Mouse (Mus musculus): ENCODE measurements at regions not wholly inside any gene's neighbourhood (a gene's known extent, or its start where the extent isn't known, plus 50 kb on each side); places are given as distances from the start of the nearest gene placed in this dataset.

DNA sequence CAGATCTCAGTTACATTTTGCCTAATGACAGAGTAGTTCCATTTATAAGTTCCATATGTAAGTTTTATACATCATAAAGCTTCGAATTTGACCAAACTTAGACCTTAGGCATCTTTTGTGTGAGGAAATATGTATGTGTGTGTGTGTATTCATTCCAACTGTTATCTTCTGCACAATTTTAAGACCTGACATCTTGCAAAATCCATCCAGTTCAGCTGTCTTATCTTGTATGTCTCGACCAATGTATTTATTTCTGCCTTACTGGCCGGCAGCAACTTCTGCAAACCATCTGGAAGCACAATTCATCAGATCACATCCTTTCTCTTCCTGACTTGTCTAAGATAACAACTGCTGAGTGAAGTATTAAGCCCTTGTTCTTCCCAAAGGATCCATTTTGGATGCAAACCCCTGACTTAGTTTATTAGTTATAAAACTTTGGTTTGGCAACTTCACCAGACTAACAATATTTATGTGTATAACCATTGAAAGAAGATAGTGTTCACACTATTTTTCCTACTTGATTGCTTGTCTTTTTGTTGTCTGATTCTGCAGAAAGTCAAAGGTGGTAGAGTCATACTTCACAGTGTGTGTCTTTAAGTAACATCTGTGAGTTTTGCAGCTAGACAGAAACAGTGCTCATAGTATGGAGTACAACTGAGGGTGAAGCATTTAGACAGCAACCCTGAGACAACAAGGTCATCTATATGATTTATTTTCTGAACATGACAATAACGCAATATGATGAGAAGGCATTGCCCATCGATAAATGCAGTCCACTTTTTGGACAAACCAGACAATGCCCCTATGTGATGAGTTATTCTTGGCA is 622.0 kb upstream of the Marcks start:
- no peak overlapping the region for H3K4me3 ChIP-seq (ENCODE audit: control insufficient read depth in 1 of 2, insufficient read depth in 1 of 2, low read depth in 2 of 2, low read length in 2 of 2)
- H3K27ac ChIP-seq (ENCODE audit: control insufficient read depth, low read depth, low read length), result no peak overlapping the region
- H3K36me3 ChIP-seq (ENCODE audit: control insufficient read depth in 1 of 2, insufficient read depth in 2 of 2, low read length in 2 of 2), result no peaks in the 10 kb centered on the region
- no peak for TF ChIP-seq TCF12 (IDR thresholded peaks at IDR 0.05; ENCODE audit: low read depth, low read length)
- TF ChIP-seq POLR2AphosphoS5 (IDR thresholded peaks at IDR 0.05; ENCODE audit: borderline replicate concordance, low read depth, low read length), result no peak
- no peak for TF ChIP-seq POLR2A (IDR thresholded peaks at IDR 0.05; ENCODE audit: control insufficient read depth in 1 of 2, insufficient read depth in 1 of 2, low read depth in 1 of 2, low read length in 2 of 2, poor library complexity in 1 of 2)
- no peak for TF ChIP-seq MAZ (IDR thresholded peaks at IDR 0.05; ENCODE audit: low read depth, low read length)
- no peak for DNase-seq (ENCODE audit: low read depth, low spot score)
- no peaks in the 10 kb centered on the region for H3K27me3 ChIP-seq (ENCODE audit: control insufficient read depth in 1 of 2, insufficient read depth in 2 of 2, low read length in 2 of 2)
- H3K79me2 ChIP-seq (ENCODE audit: control insufficient read depth, insufficient read depth, low read length, poor library complexity), result no peaks in the 10 kb centered on the region
- no peaks in the 10 kb centered on the region for H3K4me1 ChIP-seq (ENCODE audit: control insufficient read depth in 1 of 2, insufficient read depth in 2 of 2, low read length in 2 of 2)
- H3K9me3 ChIP-seq (replicated peaks; ENCODE audit: insufficient read depth, low read length), result no peaks in the 10 kb centered on the region
- H3K9ac ChIP-seq (ENCODE audit: control insufficient read depth, low read depth, low read length, poor library complexity, severe bottlenecking), result no peak overlapping the region

DNA sequence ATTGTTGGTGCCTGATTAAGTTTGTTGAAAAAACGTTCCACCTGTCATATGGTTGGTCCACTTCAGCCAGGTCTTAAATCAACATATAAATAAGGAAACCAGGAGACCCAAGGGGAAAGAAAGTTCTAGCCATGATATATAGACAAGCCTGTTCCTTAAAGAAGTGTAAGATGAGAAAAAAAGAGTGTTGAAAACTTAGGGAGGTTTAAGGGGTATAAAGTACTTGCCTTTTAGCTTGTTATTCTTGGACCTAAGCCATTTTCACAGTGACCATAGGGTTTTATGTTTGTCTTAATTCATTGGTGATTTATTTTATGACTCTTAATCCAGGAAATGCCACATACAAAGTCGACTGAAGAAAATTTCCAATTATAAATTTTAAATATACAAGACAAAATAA is 602.9 kb upstream of the Marcks start:
- H3K36me3 ChIP-seq (ENCODE audit: control insufficient read depth in 1 of 2, insufficient read depth in 2 of 2, low read length in 2 of 2), result no peaks in the 10 kb centered on the region
- no peak for DNase-seq (ENCODE audit: low read depth, low spot score)
- H3K79me2 ChIP-seq (ENCODE audit: control insufficient read depth, insufficient read depth, low read length, poor library complexity), result no peaks in the 10 kb centered on the region
- H3K9ac ChIP-seq (ENCODE audit: control insufficient read depth, low read depth, low read length, poor library complexity, severe bottlenecking), result no peak overlapping the region
- no peaks in the 10 kb centered on the region for H3K4me1 ChIP-seq (ENCODE audit: control insufficient read depth in 1 of 2, insufficient read depth in 2 of 2, low read length in 2 of 2)
- H3K27ac ChIP-seq (ENCODE audit: control insufficient read depth, low read depth, low read length), result no peak overlapping the region
- H3K27me3 ChIP-seq (ENCODE audit: control insufficient read depth in 1 of 2, insufficient read depth in 2 of 2, low read length in 2 of 2), result no peaks in the 10 kb centered on the region
- TF ChIP-seq ZKSCAN1 (IDR thresholded peaks at IDR 0.05; ENCODE audit: low read depth, low read length) (no peak), KAT2A (conservative IDR thresholded peaks at IDR 0.05; ENCODE audit: low read depth, low read length) (no peak), ZNF384 (IDR thresholded peaks at IDR 0.05; ENCODE audit: low read depth, low read length) (no peak)
- H3K4me3 ChIP-seq (ENCODE audit: control insufficient read depth in 1 of 2, insufficient read depth in 1 of 2, low read depth in 2 of 2, low read length in 2 of 2), result no peak overlapping the region
- no peaks in the 10 kb centered on the region for H3K9me3 ChIP-seq (replicated peaks; ENCODE audit: insufficient read depth, low read length)

DNA sequence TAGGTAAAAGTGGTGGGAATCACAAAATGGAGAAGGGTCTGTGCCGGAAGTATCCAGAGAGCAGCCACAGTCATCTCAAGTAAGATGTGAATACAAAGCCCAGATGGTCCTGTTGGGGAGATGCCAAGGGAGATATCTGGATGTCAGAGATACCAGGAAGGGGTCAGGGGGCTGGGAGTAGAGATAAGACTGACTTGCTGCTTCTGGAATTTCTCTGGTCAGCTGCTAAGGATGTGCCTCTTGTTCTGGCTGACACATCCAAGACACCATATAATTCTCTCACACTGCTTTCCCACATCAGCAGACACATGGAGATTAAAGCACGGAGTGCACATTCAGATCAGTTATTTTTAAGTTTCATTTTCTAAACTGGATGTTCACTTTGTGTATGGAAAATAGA is 600.3 kb upstream of the Marcks start:
- H3K27ac ChIP-seq (ENCODE audit: control insufficient read depth, low read depth, low read length), result no peak overlapping the region
- TF ChIP-seq USF2 (IDR thresholded peaks at IDR 0.05; ENCODE audit: borderline replicate concordance in 1 of 2, insufficient read depth in 1 of 2, low read depth in 1 of 2, low read length in 2 of 2) (no peak), TBP (IDR thresholded peaks at IDR 0.05; ENCODE audit: low read depth, low read length) (no peak), ZC3H11A (IDR thresholded peaks at IDR 0.05; ENCODE audit: low read depth, low read length) (no peak), MAFK (IDR thresholded peaks at IDR 0.05; ENCODE audit: borderline replicate concordance, low read depth, low read length) (no peak), ZMIZ1 (IDR thresholded peaks at IDR 0.05; ENCODE audit: low read depth, low read length) (no peak), MYC (IDR thresholded peaks at IDR 0.05; ENCODE audit: low read depth, low read length) (no peak), RCOR1 (IDR thresholded peaks at IDR 0.05; ENCODE audit: low read depth, low read length) (no peak), POLR2A (IDR thresholded peaks at IDR 0.05; ENCODE audit: control insufficient read depth in 1 of 2, insufficient read depth in 1 of 2, low read depth in 1 of 2, low read length in 2 of 2, poor library complexity in 1 of 2) (no peak), BHLHE40 (IDR thresholded peaks at IDR 0.05; ENCODE audit: borderline replicate concordance, low read depth, low read length) (no peak), GATA1 (IDR thresholded peaks at IDR 0.05; ENCODE audit: low read depth, low read length) (no peak), USF1 (IDR thresholded peaks at IDR 0.05; ENCODE audit: low read depth, low read length) (no peak), SIN3A (IDR thresholded peaks at IDR 0.05; ENCODE audit: low read length) (no peak), E2F4 (IDR thresholded peaks at IDR 0.05; ENCODE audit: borderline replicate concordance, low read depth, low read length) (no peak), JUND (IDR thresholded peaks at IDR 0.05; ENCODE audit: low read depth, low read length) (no peak), CHD1 (IDR thresholded peaks at IDR 0.05; ENCODE audit: low read depth, low read length) (no peak), NRF1 (IDR thresholded peaks at IDR 0.05; ENCODE audit: insufficient read depth, low read depth, low read length, poor library complexity, severe bottlenecking) (no peak), NELFE (IDR thresholded peaks at IDR 0.05; ENCODE audit: low read depth, low read length) (no peak), POLR2AphosphoS5 (IDR thresholded peaks at IDR 0.05; ENCODE audit: borderline replicate concordance, low read depth, low read length) (no peak)
- no peaks in the 10 kb centered on the region for H3K9me3 ChIP-seq (replicated peaks; ENCODE audit: insufficient read depth, low read length)
- no peaks in the 10 kb centered on the region for H3K4me1 ChIP-seq (ENCODE audit: control insufficient read depth in 1 of 2, insufficient read depth in 2 of 2, low read length in 2 of 2)
- no peak for DNase-seq (ENCODE audit: low read depth, low spot score)
- H3K27me3 ChIP-seq (ENCODE audit: control insufficient read depth in 1 of 2, insufficient read depth in 2 of 2, low read length in 2 of 2), result no peaks in the 10 kb centered on the region
- H3K36me3 ChIP-seq (ENCODE audit: control insufficient read depth in 1 of 2, insufficient read depth in 2 of 2, low read length in 2 of 2), result no peaks in the 10 kb centered on the region
- H3K9ac ChIP-seq (ENCODE audit: control insufficient read depth, low read depth, low read length, poor library complexity, severe bottlenecking), result no peak overlapping the region
- no peak overlapping the region for H3K4me3 ChIP-seq (ENCODE audit: control insufficient read depth in 1 of 2, insufficient read depth in 1 of 2, low read depth in 2 of 2, low read length in 2 of 2)
- no peaks in the 10 kb centered on the region for H3K79me2 ChIP-seq (ENCODE audit: control insufficient read depth, insufficient read depth, low read length, poor library complexity)
